Mouse (Mus musculus) ES-E14 (cell line): ENCODE results near the gene Pdcd4. TPM values are rescaled to one million over a fixed set of nuclear protein-coding genes. Genes with fewer than 3 reads are reported as not detected.
"Not testable (repeated sequence)": the region's sequence is repeated elsewhere in the genome, so short reads cannot be mapped to it uniquely, and the experiment has no call there.

Source experiments
- DNase-seq: peaks from one replicate; pipeline ENCODE4 v3.0.0-alpha.2; 2013; ENCODE audit warnings: low read depth, low spot score
- H3K27ac ChIP-seq: 2 replicates; pipeline ENCODE4 v1.5.1; 2012; ENCODE audit warnings: low read depth, mild to moderate bottlenecking, low read length, moderate library complexity, mixed read lengths; ENCODE audit not compliant: poor library complexity, insufficient read depth, severe bottlenecking
- H3K36me3 ChIP-seq: 2 replicates; pipeline ENCODE4 v1.6.1; 2012; ENCODE audit warnings: mild to moderate bottlenecking, low read length, moderate library complexity, mixed read lengths; ENCODE audit not compliant: control insufficient read depth, poor library complexity, insufficient read depth, severe bottlenecking
- H3K4me1 ChIP-seq, 2 experiments: fragments of 150-350 bp in 1 of 2; sonication (generic) in 1 of 2; 2 replicates each; pipeline ENCODE4 v1.6.1; 2012; ENCODE audit warnings: low read length in 2 of 2, mild to moderate bottlenecking in 1 of 2, mixed read lengths in 1 of 2; ENCODE audit not compliant: control insufficient read depth in 2 of 2, insufficient read depth in 2 of 2, poor library complexity in 1 of 2
- H3K4me3 ChIP-seq, 2 experiments: fragments of 150-350 bp in 1 of 2; sonication (generic) in 1 of 2; 2 replicates each; pipeline ENCODE4 v1.5.1; 2012; ENCODE audit warnings: low read length in 2 of 2, low read depth in 1 of 2, mild to moderate bottlenecking in 1 of 2, mixed read lengths in 1 of 2; ENCODE audit not compliant: insufficient read depth in 1 of 2, poor library complexity in 1 of 2, severe bottlenecking in 1 of 2
- H3K9ac ChIP-seq: 2 replicates; pipeline ENCODE4 v1.6.1; 2012; ENCODE audit warnings: low read depth, mild to moderate bottlenecking, low read length, mixed read lengths; ENCODE audit not compliant: poor library complexity, insufficient read depth, severe bottlenecking
- H3K9me3 ChIP-seq: fragments of 150-350 bp; sonication (generic); 2 replicates; pipeline ENCODE4 v1.6.1; 2012; ENCODE audit warnings: low read depth, mild to moderate bottlenecking, low read length; ENCODE audit not compliant: control insufficient read depth, insufficient read depth
- CHD2 ChIP-seq: IDR thresholded peaks from 2 replicates; pipeline ENCODE4 v1.6.1; 2014; ENCODE audit warnings: mild to moderate bottlenecking, low read depth, low read length, inconsistent platforms
- HCFC1 ChIP-seq: IDR thresholded peaks from 2 replicates; pipeline ENCODE4 v1.6.1; 2012; ENCODE audit warnings: low read length, inconsistent platforms, borderline replicate concordance; ENCODE audit not compliant: insufficient read depth
- MAFK ChIP-seq: IDR thresholded peaks from 2 replicates; pipeline ENCODE4 v1.6.1; 2014; ENCODE audit warnings: mild to moderate bottlenecking, low read depth, low read length, inconsistent platforms; ENCODE audit not compliant: insufficient read depth
- ZC3H11A ChIP-seq: IDR thresholded peaks from 2 replicates; pipeline ENCODE4 v1.6.1; 2012; ENCODE audit warnings: low read depth, mild to moderate bottlenecking, inconsistent platforms, low read length, borderline replicate concordance
- ZNF384 ChIP-seq: IDR thresholded peaks from 2 replicates; pipeline ENCODE4 v1.6.1; 2012; ENCODE audit warnings: low read depth, low read length, inconsistent platforms
- in situ Hi-C, 2 experiments: fragments of 600-800 bp; cut with MboI; formaldehyde crosslinking; loops; one replicate each; pipeline ENCODE4 v1.15.1; 2025; ENCODE audit warnings: low sequenced_read_pairs in 2 of 2, inconsistent platforms in 1 of 2; ENCODE audit not compliant: unreplicated experiment in 2 of 2
- total RNA-seq: library from RNA; depleted of rRNA; stranded (reverse); fragments of 300-350 nt; gene quantifications from 2 replicates; pipeline ENCODE4 v1.2.3, GENCODE M21; 2012

Gene Pdcd4
- total RNA-seq, 1 experiment: 13.4 TPM

- in situ Hi-C loops: no loop called here
- peak overlapping the region; percentile 85 for H3K9ac ChIP-seq
- peaks cover 2 to 3% of the 10 kb centered on the region in 2 experiments; a peak in 1 of 4 replicates for H3K4me1 ChIP-seq
- peak overlapping the region; percentile 83 for H3K27ac ChIP-seq
- no peak for TF ChIP-seq HCFC1
- no peak for TF ChIP-seq MAFK
- 0 out of 2 replicates have a peak, but pooled peaks have one; percentile 28 for TF ChIP-seq CHD2
- TF ChIP-seq ZC3H11A: no peak
- peak; percentile 80 for TF ChIP-seq ZNF384
- no peaks in the 10 kb centered on the region for H3K36me3 ChIP-seq
- no peaks in the 10 kb centered on the region for H3K9me3 ChIP-seq
- peak; percentile 70 for DNase-seq
- peak overlapping the region; percentile 79 to 94 for H3K4me3 ChIP-seq
These were observed 53.4 kb downstream of the Pdcd4 start for GRCm38 (mm10) chr19:53945171-53946042.

- no peak overlapping the region for H3K4me3 ChIP-seq
- no peak for DNase-seq
- TF ChIP-seq CHD2 (no peak), HCFC1 (no peak), ZNF384 (no peak), MAFK (no peak), ZC3H11A (no peak)
These were observed 65.5 kb downstream of the Pdcd4 start for GRCm38 (mm10) chr19:53957513-53957912.

GRCm38 (mm10) chr19:53962511-53962910 is 70.5 kb downstream of the Pdcd4 start:
- no peak for TF ChIP-seq ZNF384
- TF ChIP-seq MAFK: no peak
- TF ChIP-seq HCFC1: no peak
- TF ChIP-seq ZC3H11A: no peak
- TF ChIP-seq CHD2: no peak
- Histone ChIP-seq H3K9ac (no peak overlapping the region), H3K4me3 (no peak overlapping the region), H3K4me1 (no peaks in the 10 kb centered on the region), H3K27ac (no peak overlapping the region), H3K9me3 (no peaks in the 10 kb centered on the region), H3K36me3 (no peaks in the 10 kb centered on the region)
- no peak for DNase-seq
- in situ Hi-C loops: no loop called here

More at GRCm38 (mm10) chr19:53957513-53957912, 65.5 kb downstream of the Pdcd4 start:
- Histone ChIP-seq H3K4me1 (peaks cover 0 to 2% of the 10 kb centered on the region in 2 experiments; a peak in 1 of 4 replicates), H3K9me3 (no peaks in the 10 kb centered on the region), H3K9ac (no peak overlapping the region), H3K36me3 (no peaks in the 10 kb centered on the region), H3K27ac (no peak overlapping the region)
- in situ Hi-C loops: no loop called here

GRCm38 (mm10) chr19:53964347-53964746 is 72.3 kb downstream of the Pdcd4 start:
- H3K27ac ChIP-seq, H3K9ac ChIP-seq, DNase-seq, H3K4me1 ChIP-seq, H3K4me3 ChIP-seq, in situ Hi-C loops, H3K9me3 ChIP-seq, H3K36me3 ChIP-seq: not testable (repeated sequence)
- TF ChIP-seq ZNF384: peak; percentile 74
